Mouse (Mus musculus) regulatory T cell (primary cell): ENCODE results near the gene Ppp1ca.

ENCODE experiments used
- in situ Hi-C: fragments of 300-600 bp; cut with MboI, MseI; formaldehyde crosslinking; loops from one replicate; pipeline ENCODE4 v1.15.1; 2025; ENCODE audit warnings: high pct_unique_total_duplicates

Ppp1ca gene

GRCm38 (mm10) chr19:4183689-4184088, 8.2 kb upstream of the Ppp1ca start:
- in situ Hi-C loops, result no loop called here

GRCm38 (mm10) chr19:4184976-4185975, 6.6 kb upstream of the Ppp1ca start:
- in situ Hi-C loops, result no loop called here

- in situ Hi-C loops, result no loop called here
Observed at GRCm38 (mm10) chr19:4187303-4187702, 4.6 kb upstream of the Ppp1ca start.

GRCm38 (mm10) chr19:4189051-4189620, 2.7 kb upstream of the Ppp1ca start:
- in situ Hi-C loops, result no loop called here

- in situ Hi-C loops, result loop anchor here (5.0 to 10.0 kb wide), 2 partner anchors 74 to 1604 kb away; no protein-coding TSS in a partner anchor
Observed at GRCm38 (mm10) chr19:4190831-4191334, 982 bp upstream of the Ppp1ca start, which contains the start of gene Tbc1d10c. TSS of gene Tbc1d10c (minus strand) at chr19:4191284.

GRCm38 (mm10) chr19:4192251-4192985, 553 bp downstream of the Ppp1ca start:
- in situ Hi-C loops, result loop anchor here (5.0 to 10.0 kb wide), 2 partner anchors 75 to 1602 kb away; no protein-coding TSS in a partner anchor

GRCm38 (mm10) chr19:4193129-4193528, 1.3 kb downstream of the Ppp1ca start:
- in situ Hi-C loops, result loop anchor here (5.0 to 10.0 kb wide), 2 partner anchors 76 to 1602 kb away; no protein-coding TSS in a partner anchor

- in situ Hi-C loops, result loop anchor here (5.0 to 10.0 kb wide), 2 partner anchors 77 to 1601 kb away; no protein-coding TSS in a partner anchor
Observed at GRCm38 (mm10) chr19:4194021-4194724, 2.3 kb downstream of the Ppp1ca start.

GRCm38 (mm10) chr19:4194776-4195650, 3.1 kb downstream of the Ppp1ca start:
- in situ Hi-C loops, result loop anchor here (5.0 to 10.0 kb wide), 2 partner anchors 78 to 1600 kb away; no protein-coding TSS in a partner anchor

GRCm38 (mm10) chr19:4196048-4196447, 4.2 kb downstream of the Ppp1ca start:
- in situ Hi-C loops, result loop anchor here (10.0 kb wide), 1 partner anchor 1599 kb away; no protein-coding TSS in a partner anchor

GRCm38 (mm10) chr19:4196548-4196947, 4.7 kb downstream of the Ppp1ca start:
- in situ Hi-C loops, result loop anchor here (10.0 kb wide), 1 partner anchor 1598 kb away; no protein-coding TSS in a partner anchor

GRCm38 (mm10) chr19:4197180-4197579, 5.3 kb downstream of the Ppp1ca start:
- in situ Hi-C loops, result loop anchor here (10.0 kb wide), 1 partner anchor 1598 kb away; no protein-coding TSS in a partner anchor

GRCm38 (mm10) chr19:4201291-4201909, 9.5 kb downstream of the Ppp1ca start, which contains the start of gene Rad9a:
TSS of gene Rad9a (minus strand) at chr19:4201662.
- in situ Hi-C loops, result loop anchor here (5.0 to 10.0 kb wide), 2 partner anchors 49 to 287 kb away; partner anchors contain the start of genes Ndufs8 and Ptprcap

- in situ Hi-C loops, result loop anchor here (5.0 to 10.0 kb wide), 2 partner anchors 50 to 287 kb away; partner anchors contain the start of genes Ndufs8 and Ptprcap
Observed at GRCm38 (mm10) chr19:4202149-4202548, 10.3 kb downstream of the Ppp1ca start.

GRCm38 (mm10) chr19:4203148-4203547, 11.3 kb downstream of the Ppp1ca start:
- in situ Hi-C loops, result loop anchor here (5.0 to 10.0 kb wide), 2 partner anchors 51 to 288 kb away; partner anchors contain the start of genes Ndufs8 and Ptprcap

- in situ Hi-C loops, result loop anchor here (5.0 to 10.0 kb wide), 2 partner anchors 51 to 289 kb away; partner anchors contain the start of genes Ndufs8 and Ptprcap
Observed at GRCm38 (mm10) chr19:4203604-4204326, 11.9 kb downstream of the Ppp1ca start.

- in situ Hi-C loops, result loop anchor here (5.0 to 10.0 kb wide), 2 partner anchors 53 to 290 kb away; partner anchors contain the start of genes Ndufs8 and Ptprcap
Observed at GRCm38 (mm10) chr19:4204889-4205288, 13.0 kb downstream of the Ppp1ca start.
